Comparison of ENCODE assay signal across 24 mouse cellular contexts in genomic region chr12:9042759-9043158, GRCm38 (mm10). TPM values are rescaled to one million over a fixed set of nuclear protein-coding genes. Genes with fewer than 3 reads are reported as not detected.
A peak's percentile ranks its signal among the peaks of the same experiment; 100 is the strongest.
DNase-seq lines count a peak whose midpoint lies in the region; ATAC-seq and TF ChIP-seq lines count a peak whose summit lies in the region.
"Had no signal": no experiment of that assay in that cellular context is flagged by ENCODE, and none has a peak within 500 bp of the region (broad histone marks: within the 10 kb centered on the region; RNA-seq: fewer than 3 reads in every experiment).

No protein-coding gene starts in this region.

- no peak for DNase-seq in heart, postnatal 36 days
- peak; percentile 73 for DNase-seq in midbrain, embryonic 11.5 days (ENCODE audit: low spot score, missing footprints)
- DNase-seq in midbrain, embryonic 14.5 days = no peak
- DNase-seq: adrenal gland, postnatal 10 days; cerebellum, adult 8-10 months; cerebellum, postnatal 25 days; heart, postnatal 14 days; kidney, adult 9 months; kidney, postnatal 14 days; liver; lung, adult 2 months; lung, postnatal 10 days; right cerebral cortex, postnatal 25 days had no signal

- H3K36me3 ChIP-seq in forebrain, embryonic 12.5 days (replicated peaks) = no peaks in the 10 kb centered on the region
- H3K36me3 ChIP-seq in forebrain, embryonic 15.5 days = peaks cover 3% of the 10 kb centered on the region; the same call in 1 of the 2 replicates
- H3K36me3 ChIP-seq in heart, embryonic 12.5 days = peaks cover 5% of the 10 kb centered on the region
- H3K36me3 ChIP-seq in midbrain, embryonic 11.5 days (ENCODE audit: control insufficient read depth, insufficient read depth, low read length) = no peaks in the 10 kb centered on the region
- H3K36me3 ChIP-seq in midbrain, embryonic 14.5 days (ENCODE audit: control insufficient read depth, insufficient read depth, low read length) = 0 out of 2 replicates have a peak, but pooled peaks cover 2% of the 10 kb centered on the region
- H3K36me3 ChIP-seq in E14TG2a.4 (ENCODE audit: insufficient read depth, low read length) = no peaks in the 10 kb centered on the region
- H3K36me3 ChIP-seq: embryonic facial prominence, embryonic 15.5 days; stomach, embryonic 15.5 days had no signal

- H3K9me3 ChIP-seq in forebrain, embryonic 12.5 days = no peaks in the 10 kb centered on the region
- H3K9me3 ChIP-seq in forebrain, embryonic 15.5 days = no peaks in the 10 kb centered on the region
- 0 out of 2 replicates have a peak, but pooled peaks cover 7% of the 10 kb centered on the region for H3K9me3 ChIP-seq in heart, embryonic 12.5 days (replicated peaks)
- H3K9me3 ChIP-seq in midbrain, embryonic 11.5 days (ENCODE audit: control insufficient read depth, low read length) = no peaks in the 10 kb centered on the region
- H3K9me3 ChIP-seq in midbrain, embryonic 14.5 days (ENCODE audit: control insufficient read depth, low read length) = no peaks in the 10 kb centered on the region
- H3K9me3 ChIP-seq in E14TG2a.4 (ENCODE audit: low read length) = no peaks in the 10 kb centered on the region
- H3K9me3 ChIP-seq: embryonic facial prominence, embryonic 10.5 days; embryonic facial prominence, embryonic 15.5 days; stomach, embryonic 15.5 days had no signal

- no peak for TF ChIP-seq CTCF in E14TG2a.4 (conservative IDR thresholded peaks at IDR 0.05; ENCODE audit: low read length)

- no peaks in the 10 kb centered on the region for H3K27me3 ChIP-seq in forebrain, embryonic 12.5 days
- no peaks in the 10 kb centered on the region for H3K27me3 ChIP-seq in forebrain, embryonic 15.5 days
- no peaks in the 10 kb centered on the region for H3K27me3 ChIP-seq in heart, embryonic 12.5 days (replicated peaks)
- no peaks in the 10 kb centered on the region for H3K27me3 ChIP-seq in midbrain, embryonic 11.5 days (ENCODE audit: control insufficient read depth, insufficient read depth, low read length)
- no peaks in the 10 kb centered on the region for H3K27me3 ChIP-seq in midbrain, embryonic 14.5 days (ENCODE audit: control insufficient read depth, insufficient read depth, low read length)
- H3K27me3 ChIP-seq in E14TG2a.4 (ENCODE audit: insufficient read depth, low read length) = peaks cover 18% of the 10 kb centered on the region
- H3K27me3 ChIP-seq: embryonic facial prominence, embryonic 15.5 days; Patski; stomach, embryonic 15.5 days had no signal

- 0 out of 2 replicates have a peak, but pooled peaks have one; percentile 58 for ATAC-seq in forebrain, embryonic 12.5 days (ENCODE audit: low FRiP score)
- ATAC-seq in forebrain, embryonic 15.5 days (replicated peaks) = no peak
- 0 out of 2 replicates have a peak, but pooled peaks have one; percentile 45 for ATAC-seq in heart, embryonic 12.5 days (ENCODE audit: insufficient number of reproducible peaks, low FRiP score)
- peak; percentile 57; the same call in 1 of the 2 replicates for ATAC-seq in midbrain, embryonic 11.5 days (ENCODE audit: low FRiP score)
- ATAC-seq in midbrain, embryonic 14.5 days (ENCODE audit: low FRiP score, low TSS enrichment) = no peak
- ATAC-seq: hindbrain, embryonic 16.5 days; Patski had no signal

- no peak overlapping the region for H3K27ac ChIP-seq in forebrain, embryonic 12.5 days
- H3K27ac ChIP-seq in forebrain, embryonic 15.5 days (replicated peaks) = no peak overlapping the region
- no peak overlapping the region for H3K27ac ChIP-seq in heart, embryonic 12.5 days (ENCODE audit: poor library complexity, severe bottlenecking)
- H3K27ac ChIP-seq in midbrain, embryonic 11.5 days (ENCODE audit: low read depth, low read length) = no peak overlapping the region
- H3K27ac ChIP-seq in midbrain, embryonic 14.5 days (replicated peaks; ENCODE audit: low read depth, low read length) = no peak overlapping the region
- H3K27ac ChIP-seq: embryonic facial prominence, embryonic 10.5 days; embryonic facial prominence, embryonic 15.5 days; liver, embryonic 14.5 days; macrophage; stomach, embryonic 15.5 days had no signal

- no peak overlapping the region for H3K4me2 ChIP-seq in forebrain, embryonic 12.5 days
- no peak overlapping the region for H3K4me2 ChIP-seq in forebrain, embryonic 15.5 days (replicated peaks)
- no peak overlapping the region for H3K4me2 ChIP-seq in heart, embryonic 12.5 days
- H3K4me2 ChIP-seq in midbrain, embryonic 11.5 days = no peak overlapping the region
- H3K4me2 ChIP-seq in midbrain, embryonic 14.5 days (ENCODE audit: low read length) = no peak overlapping the region
- H3K4me2 ChIP-seq: embryonic facial prominence, embryonic 15.5 days; stomach, embryonic 15.5 days had no signal

- intact Hi-C loops in heart, postnatal 36 days (cut with DNase I) = no loop called here

- WGBS in forebrain, embryonic 12.5 days = 84% methylated on average over 3 of the region's 3 CpGs
- WGBS in forebrain, embryonic 15.5 days = 83% methylated on average over 3 of the region's 3 CpGs
- 70% methylated on average over 3 of the region's 3 CpGs for WGBS in heart, embryonic 12.5 days
- 85% methylated on average over 3 of the region's 3 CpGs for WGBS in midbrain, embryonic 11.5 days
- WGBS in midbrain, embryonic 14.5 days = 95% methylated on average over 3 of the region's 3 CpGs

- 0 out of 2 replicates have a peak, but pooled peaks cover 11% of the 10 kb centered on the region for H3K4me1 ChIP-seq in forebrain, embryonic 12.5 days
- no peaks in the 10 kb centered on the region for H3K4me1 ChIP-seq in forebrain, embryonic 15.5 days
- H3K4me1 ChIP-seq in heart, embryonic 12.5 days (replicated peaks) = no peaks in the 10 kb centered on the region
- H3K4me1 ChIP-seq in midbrain, embryonic 11.5 days (ENCODE audit: control insufficient read depth, insufficient read depth, low read length) = 0 out of 2 replicates have a peak, but pooled peaks cover 2% of the 10 kb centered on the region
- no peaks in the 10 kb centered on the region for H3K4me1 ChIP-seq in midbrain, embryonic 14.5 days (ENCODE audit: control insufficient read depth, insufficient read depth, low read length)
- peaks cover 45% of the 10 kb centered on the region for H3K4me1 ChIP-seq in E14TG2a.4 (replicated peaks; ENCODE audit: low read depth, low read length)
- H3K4me1 ChIP-seq: embryonic facial prominence, embryonic 15.5 days; stomach, embryonic 15.5 days had no signal

- no peak overlapping the region for H3K9ac ChIP-seq in forebrain, embryonic 12.5 days
- no peak overlapping the region for H3K9ac ChIP-seq in forebrain, embryonic 15.5 days (replicated peaks)
- no peak overlapping the region for H3K9ac ChIP-seq in heart, embryonic 12.5 days
- no peak overlapping the region for H3K9ac ChIP-seq in midbrain, embryonic 11.5 days (ENCODE audit: low read length)
- no peak overlapping the region for H3K9ac ChIP-seq in midbrain, embryonic 14.5 days (replicated peaks; ENCODE audit: low read length)
- H3K9ac ChIP-seq: embryonic facial prominence, embryonic 15.5 days; liver, embryonic 14.5 days; stomach, embryonic 15.5 days had no signal

- no peak overlapping the region for H3K4me3 ChIP-seq in forebrain, embryonic 12.5 days (replicated peaks)
- H3K4me3 ChIP-seq in forebrain, embryonic 15.5 days = no peak overlapping the region
- H3K4me3 ChIP-seq in heart, embryonic 12.5 days = no peak overlapping the region
- H3K4me3 ChIP-seq in midbrain, embryonic 11.5 days (ENCODE audit: low read depth, low read length) = no peak overlapping the region
- H3K4me3 ChIP-seq in midbrain, embryonic 14.5 days (replicated peaks; ENCODE audit: low read depth, low read length) = no peak overlapping the region
- H3K4me3 ChIP-seq in E14TG2a.4 (replicated peaks; ENCODE audit: low read length) = 0 out of 2 replicates have a peak overlapping the region, but pooled peaks have one; percentile 13
- H3K4me3 ChIP-seq: embryonic facial prominence, embryonic 10.5 days; embryonic facial prominence, embryonic 15.5 days; stomach, embryonic 15.5 days had no signal

RNA-seq across cellular contexts. Expression of gene Ttc32, which starts 13.0 kb away (rescaled TPM):
- 19.6 and 20.9 TPM in 2 replicates for polyA plus RNA-seq in forebrain, embryonic 12.5 days (2016; fragmentation: Nextera tagmentation; extraction: Ambion mirVana)
- polyA plus RNA-seq in forebrain, embryonic 15.5 days (2015; fragmentation: Nextera tagmentation; extraction: Ambion mirVana) = 11.4 and 13.8 TPM in 2 replicates
- 11.6 and 13.0 TPM in 2 replicates for polyA plus RNA-seq in heart, embryonic 12.5 days (2016; fragmentation: Nextera tagmentation; extraction: Ambion mirVana)
- 10 to 100 TPM; 25.5 to 28.5 TPM for total RNA-seq in heart, postnatal 36 days (2021)
- polyA plus RNA-seq in midbrain, embryonic 11.5 days (2014; fragmentation: Nextera tagmentation; extraction: Ambion mirVana) = 24.0 and 26.2 TPM in 2 replicates
- polyA plus RNA-seq in midbrain, embryonic 14.5 days (2014; fragmentation: Nextera tagmentation; extraction: Ambion mirVana) = 9.1 and 9.6 TPM in 2 replicates

Comparison
In these comparisons a context has a peak if more than half of its experiments do, and no peak if none do; other contexts are left out.
1. ATAC-seq: peak in forebrain, embryonic 12.5 days (single experiment), heart, embryonic 12.5 days (single experiment) and midbrain, embryonic 11.5 days (single experiment); none in forebrain, embryonic 15.5 days (single experiment) and midbrain, embryonic 14.5 days (single experiment).